Mouse (Mus musculus) testis, adult 2 months (tissue): ENCODE measurements at regions not wholly inside any gene's neighbourhood (a gene's known extent, or its start where the extent isn't known, plus 50 kb on each side); places are given as distances from the start of the nearest gene placed in this dataset.

Experiments
- CTCF ChIP-seq: fragments of 200-500 bp; IDR thresholded peaks from 2 replicates; pipeline ENCODE4 v1.5.1; 2012; ENCODE audit warnings: low read depth, mild to moderate bottlenecking, inconsistent platforms, low read length, moderate library complexity; ENCODE audit not compliant: control insufficient read depth, insufficient read depth, insufficient replicate concordance
- POLR2A ChIP-seq: fragments of 200-500 bp; IDR thresholded peaks from 2 replicates; pipeline ENCODE4 v1.6.1; 2012; ENCODE audit warnings: low read depth, mild to moderate bottlenecking, inconsistent platforms, low read length, moderate library complexity; ENCODE audit not compliant: control insufficient read depth

DNA sequence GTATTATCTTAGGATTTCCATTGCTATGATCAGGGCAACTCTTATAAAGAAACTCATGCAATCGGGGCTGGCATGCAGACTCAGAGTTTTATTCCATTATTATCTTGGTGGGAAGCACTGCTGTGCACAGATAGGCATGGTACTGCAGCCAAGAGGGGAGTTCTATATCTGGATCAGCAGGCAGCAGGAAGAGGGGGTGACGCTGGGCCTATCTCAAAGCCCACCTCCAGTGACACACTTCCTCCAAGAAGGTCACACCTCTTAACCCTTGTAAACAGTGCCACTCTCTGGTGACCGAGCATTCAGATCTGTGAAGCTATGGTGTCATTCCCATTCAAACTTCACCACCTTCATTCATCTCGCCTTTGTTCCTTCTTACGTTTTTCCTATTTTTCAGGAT, 381.8 kb upstream of the Prickle1 start:
- TF ChIP-seq POLR2A (no peak), CTCF (no peak)
